Mouse (Mus musculus): ENCODE data around the gene Tcam1. TPM values are rescaled to one million over a fixed set of nuclear protein-coding genes. Genes with fewer than 3 reads are reported as not detected.
"Not testable (repeated sequence)": the region's sequence is repeated elsewhere in the genome, so short reads cannot be mapped to it uniquely, and the experiment has no call there.

Gene Tcam1
- 0.06 and 0.15 TPM in 2 replicates for polyA plus RNA-seq (2016; fragmentation: Nextera tagmentation; extraction: Ambion mirVana)

- WGBS, result 12% methylated on average over 25 of the region's 25 CpGs
- no peaks in the 10 kb centered on the region for H3K36me3 ChIP-seq
- peak; percentile 91 for DNase-seq (ENCODE audit: low spot score)
- peak within 1 kb of the TSS; percentile 26; the same call in 1 of the 2 replicates for H3K4me3 ChIP-seq
- H3K4me1 ChIP-seq, result peaks cover 30% of the 10 kb centered on the region
- H3K27me3 ChIP-seq (ENCODE audit: low read depth, poor library complexity, severe bottlenecking), result peaks cover 23% of the 10 kb centered on the region
- H3K27ac ChIP-seq (replicated peaks), result peak within 1 kb of the TSS; percentile 14; the same call in 1 of the 2 replicates
- H3K9me3 ChIP-seq (replicated peaks), result no peaks in the 10 kb centered on the region; the same call in 1 of the 2 replicates
These were observed at the start of gene Tcam1 for GRCm38 (mm10) chr11:106276454-106276853. Gene Tcam1 (plus strand): TSS chr11:106276672.

GRCm38 (mm10) chr11:106233978-106234377 is 42.5 kb upstream of the Tcam1 start:
- H3K27me3 ChIP-seq (ENCODE audit: low read depth, poor library complexity, severe bottlenecking); DNase-seq (ENCODE audit: low spot score); H3K27ac ChIP-seq (replicated peaks); H3K4me1 ChIP-seq; H3K4me3 ChIP-seq; H3K9me3 ChIP-seq (replicated peaks): not testable (repeated sequence)
- 85% methylated on average over 8 of the region's 8 CpGs for WGBS
- H3K36me3 ChIP-seq, result peaks cover 97% of the 10 kb centered on the region

GRCm38 (mm10) chr11:106246834-106247233 is 29.6 kb upstream of the Tcam1 start:
- Histone ChIP-seq H3K27me3 (ENCODE audit: low read depth, poor library complexity, severe bottlenecking) (no peaks in the 10 kb centered on the region), H3K36me3 (peaks cover 100% of the 10 kb centered on the region), H3K27ac (replicated peaks) (no peak overlapping the region), H3K9me3 (replicated peaks) (peaks cover 5% of the 10 kb centered on the region), H3K4me1 (no peaks in the 10 kb centered on the region), H3K4me3 (no peak overlapping the region)
- no peak for DNase-seq (ENCODE audit: low spot score)
- 93% methylated on average over 1 of the region's 1 CpGs for WGBS

GRCm38 (mm10) chr11:106249326-106249725 is 27.1 kb upstream of the Tcam1 start:
- Histone ChIP-seq H3K9me3 (replicated peaks) (peaks cover 5% of the 10 kb centered on the region), H3K27ac (replicated peaks) (no peak overlapping the region), H3K36me3 (peaks cover 100% of the 10 kb centered on the region), H3K27me3 (ENCODE audit: low read depth, poor library complexity, severe bottlenecking) (no peaks in the 10 kb centered on the region), H3K4me1 (peaks cover under 1% of the 10 kb centered on the region; the same call in 1 of the 2 replicates), H3K4me3 (no peak overlapping the region)
- 92% methylated on average over 7 of the region's 7 CpGs for WGBS
- no peak for DNase-seq (ENCODE audit: low spot score)

GRCm38 (mm10) chr11:106254767-106255166 is 21.7 kb upstream of the Tcam1 start:
- Histone ChIP-seq H3K27me3 (ENCODE audit: low read depth, poor library complexity, severe bottlenecking) (no peaks in the 10 kb centered on the region), H3K4me1 (peaks cover 28% of the 10 kb centered on the region), H3K36me3 (peaks cover 80% of the 10 kb centered on the region), H3K9me3 (replicated peaks) (no peaks in the 10 kb centered on the region), H3K27ac (replicated peaks) (no peak overlapping the region), H3K4me3 (peak overlapping the region; percentile 91)
- no peak for DNase-seq (ENCODE audit: low spot score)
- 21% methylated on average over 2 of the region's 2 CpGs for WGBS

- Histone ChIP-seq H3K4me3 (peak overlapping the region; percentile 91), H3K4me1 (peaks cover 28% of the 10 kb centered on the region), H3K9me3 (replicated peaks) (no peaks in the 10 kb centered on the region), H3K27ac (replicated peaks) (peak overlapping the region; percentile 96), H3K36me3 (peaks cover 80% of the 10 kb centered on the region), H3K27me3 (ENCODE audit: low read depth, poor library complexity, severe bottlenecking) (no peaks in the 10 kb centered on the region)
- WGBS, result 5% methylated on average over 22 of the region's 22 CpGs
- DNase-seq (ENCODE audit: low spot score), result no peak
These were observed 21.3 kb upstream of the Tcam1 start for GRCm38 (mm10) chr11:106255174-106255573.

GRCm38 (mm10) chr11:106255685-106256451 is 20.6 kb upstream of the Tcam1 start, which contains the start of the genes Ftsj3 and Psmc5:
Gene Ftsj3 (minus strand): TSS chr11:106256079.
Gene Psmc5 (plus strand): TSS chr11:106256154.
- Histone ChIP-seq H3K27me3 (ENCODE audit: low read depth, poor library complexity, severe bottlenecking) (no peaks in the 10 kb centered on the region), H3K9me3 (replicated peaks) (no peaks in the 10 kb centered on the region), H3K4me3 (peak within 1 kb of the TSS; percentile 91), H3K36me3 (peaks cover 80% of the 10 kb centered on the region), H3K4me1 (peaks cover 28% of the 10 kb centered on the region), H3K27ac (replicated peaks) (peak within 1 kb of the TSS; percentile 96)
- WGBS, result under 1% methylated on average over 42 of the region's 42 CpGs
- DNase-seq (ENCODE audit: low spot score), result peak; percentile 95

GRCm38 (mm10) chr11:106256775-106257174 is 19.7 kb upstream of the Tcam1 start:
- H3K27me3 ChIP-seq (ENCODE audit: low read depth, poor library complexity, severe bottlenecking), result no peaks in the 10 kb centered on the region
- no peaks in the 10 kb centered on the region for H3K9me3 ChIP-seq (replicated peaks)
- H3K36me3 ChIP-seq, result peaks cover 80% of the 10 kb centered on the region
- 76% methylated on average over 5 of the region's 5 CpGs for WGBS
- DNase-seq (ENCODE audit: low spot score), result no peak
- H3K4me1 ChIP-seq, result peaks cover 28% of the 10 kb centered on the region
- H3K4me3 ChIP-seq, result peak overlapping the region; percentile 91
- H3K27ac ChIP-seq (replicated peaks), result peak overlapping the region; percentile 96

- Histone ChIP-seq H3K4me1 (peaks cover 16% of the 10 kb centered on the region), H3K36me3 (peaks cover 91% of the 10 kb centered on the region), H3K27ac (replicated peaks) (no peak overlapping the region), H3K27me3 (ENCODE audit: low read depth, poor library complexity, severe bottlenecking) (no peaks in the 10 kb centered on the region), H3K4me3 (no peak overlapping the region), H3K9me3 (replicated peaks) (no peaks in the 10 kb centered on the region)
- 87% methylated on average over 14 of the region's 14 CpGs for whole genome bisulfite sequencing
- DNase-seq (ENCODE audit: low spot score), result no peak
These were observed 15.5 kb upstream of the Tcam1 start for GRCm38 (mm10) chr11:106260826-106261450.

GRCm38 (mm10) chr11:106263963-106264362 is 12.5 kb upstream of the Tcam1 start:
- H3K4me1 ChIP-seq, result peaks cover 19% of the 10 kb centered on the region
- 91% methylated on average over 9 of the region's 9 CpGs for WGBS
- H3K27ac ChIP-seq (replicated peaks), result no peak overlapping the region
- H3K36me3 ChIP-seq, result peaks cover 99% of the 10 kb centered on the region
- no peak overlapping the region for H3K4me3 ChIP-seq
- no peaks in the 10 kb centered on the region for H3K27me3 ChIP-seq (ENCODE audit: low read depth, poor library complexity, severe bottlenecking)
- DNase-seq (ENCODE audit: low spot score), result no peak
- no peaks in the 10 kb centered on the region for H3K9me3 ChIP-seq (replicated peaks)

GRCm38 (mm10) chr11:106264988-106265387 is 11.5 kb upstream of the Tcam1 start:
- H3K27me3 ChIP-seq (ENCODE audit: low read depth, poor library complexity, severe bottlenecking), result no peaks in the 10 kb centered on the region
- peaks cover 25% of the 10 kb centered on the region for H3K4me1 ChIP-seq
- no peak overlapping the region for H3K27ac ChIP-seq (replicated peaks)
- H3K36me3 ChIP-seq, result peaks cover 89% of the 10 kb centered on the region
- WGBS, result 95% methylated on average over 15 of the region's 15 CpGs
- no peak for DNase-seq (ENCODE audit: low spot score)
- no peaks in the 10 kb centered on the region for H3K9me3 ChIP-seq (replicated peaks)
- no peak overlapping the region for H3K4me3 ChIP-seq

- 95% methylated on average over 4 of the region's 4 CpGs for WGBS
- H3K4me3 ChIP-seq, result no peak overlapping the region
- peaks cover 86% of the 10 kb centered on the region for H3K36me3 ChIP-seq
These were observed 10.9 kb upstream of the Tcam1 start for GRCm38 (mm10) chr11:106265570-106265969.

GRCm38 (mm10) chr11:106266431-106266830 is 10.0 kb upstream of the Tcam1 start:
- H3K27ac ChIP-seq (replicated peaks), result no peak overlapping the region

More at GRCm38 (mm10) chr11:106265570-106265969, 10.9 kb upstream of the Tcam1 start:
- DNase-seq (ENCODE audit: low spot score), result no peak
- H3K9me3 ChIP-seq (replicated peaks), result no peaks in the 10 kb centered on the region
- no peaks in the 10 kb centered on the region for H3K27me3 ChIP-seq (ENCODE audit: low read depth, poor library complexity, severe bottlenecking)
- no peak overlapping the region for H3K27ac ChIP-seq (replicated peaks)
- H3K4me1 ChIP-seq, result peaks cover 31% of the 10 kb centered on the region

More at GRCm38 (mm10) chr11:106266431-106266830, 10.0 kb upstream of the Tcam1 start:
- Histone ChIP-seq H3K4me3 (no peak overlapping the region), H3K4me1 (peaks cover 39% of the 10 kb centered on the region), H3K27me3 (ENCODE audit: low read depth, poor library complexity, severe bottlenecking) (no peaks in the 10 kb centered on the region), H3K9me3 (replicated peaks) (no peaks in the 10 kb centered on the region), H3K36me3 (peaks cover 77% of the 10 kb centered on the region)
- WGBS, result 93% methylated on average over 10 of the region's 10 CpGs
- DNase-seq (ENCODE audit: low spot score), result no peak
